Mouse (Mus musculus) small intestine, adult 2 months (tissue): ENCODE results near the gene Rhou.

ENCODE experiments used
- CTCF ChIP-seq: fragments of 200-500 bp; IDR thresholded peaks from 2 replicates; pipeline ENCODE4 v1.5.1; 2012; ENCODE audit warnings: low read depth, mild to moderate bottlenecking, control low read depth, inconsistent platforms, low read length, moderate library complexity, mixed read lengths; ENCODE audit not compliant: insufficient replicate concordance, insufficient read length; ENCODE audit errors: extremely low read depth
- POLR2A ChIP-seq: fragments of 200-500 bp; IDR thresholded peaks from 2 replicates; pipeline ENCODE4 v1.6.1; 2012; ENCODE audit warnings: low read depth, mild to moderate bottlenecking, control low read depth, inconsistent platforms, low read length, moderate library complexity

GRCm38 (mm10) chr8:123671454-123671853 lies 17.7 kb downstream of the Rhou start:
- no peak for TF ChIP-seq POLR2A
- no peak for TF ChIP-seq CTCF
